Mouse (Mus musculus) limb, embryonic 13.5 days (tissue): Measurements from ENCODE around the gene Fam83c. TPM values are rescaled to one million over a fixed set of nuclear protein-coding genes. Genes with fewer than 3 reads are reported as not detected.

Experiments used
- ATAC-seq: fragments of 200-750 bp; cut with Nextera tagmentation; 2 replicates; pipeline ENCODE4 v1.8.0; 2017; ENCODE audit warnings: low read depth, moderate number of reproducible peaks, moderate TSS enrichment; ENCODE audit not compliant: low FRiP score
- H3K27ac ChIP-seq: fragments of 300-500 bp; sonication (generic); 2 replicates; pipeline ENCODE4 v1.5.1; 2015; ENCODE audit warnings: inconsistent platforms, mild to moderate bottlenecking, moderate library complexity
- H3K27me3 ChIP-seq: fragments of 300-500 bp; sonication (generic); 2 replicates; pipeline ENCODE4 v1.6.1; 2015; ENCODE audit warnings: mild to moderate bottlenecking, inconsistent platforms
- H3K36me3 ChIP-seq: fragments of 300-500 bp; sonication (generic); 2 replicates; pipeline ENCODE4 v1.6.1; 2015; ENCODE audit warnings: inconsistent platforms, mild to moderate bottlenecking, moderate library complexity
- H3K4me1 ChIP-seq: fragments of 300-500 bp; sonication (generic); 2 replicates; pipeline ENCODE4 v1.6.1; 2015; ENCODE audit warnings: inconsistent platforms
- H3K4me2 ChIP-seq: fragments of 300-500 bp; sonication (generic); replicated peaks from 2 replicates; pipeline ENCODE4 v1.6.1; 2015; ENCODE audit warnings: inconsistent platforms, mild to moderate bottlenecking, moderate library complexity
- H3K4me3 ChIP-seq: fragments of 300-500 bp; sonication (generic); 2 replicates; pipeline ENCODE4 v1.5.1; 2015; ENCODE audit warnings: moderate library complexity, mild to moderate bottlenecking, inconsistent platforms
- H3K9ac ChIP-seq: fragments of 300-500 bp; sonication (generic); 2 replicates; pipeline ENCODE4 v1.6.1; 2015; ENCODE audit warnings: mild to moderate bottlenecking, inconsistent platforms
- H3K9me3 ChIP-seq: fragments of 300-500 bp; sonication (generic); 2 replicates; pipeline ENCODE4 v1.6.1; 2016; ENCODE audit warnings: inconsistent platforms
- WGBS: fragments of 180-500 bp; shearing (Covaris S2); methylation state at CpG from one replicate; pipeline ENCODE4 v1.1.7; 2015; 5-methylcytosine and 5-hydroxymethylcytosine counted together
- polyA plus RNA-seq: library from polyadenylated mRNA; unstranded; fragments of >200 nt; fragmentation: Nextera tagmentation; extraction: Ambion mirVana; gene quantifications from 2 replicates; pipeline ENCODE4 v1.2.1, GENCODE M21; 2015

The Fam83c gene
- polyA plus RNA-seq, 1 experiment from 2014 or later = 0.47 TPM

GRCm38 (mm10) chr2:155784534-155784933, 50.1 kb downstream of the Fam83c start:
- WGBS = 80% methylated on average over 6 of the region's 6 CpGs
- no peaks in the 10 kb centered on the region for H3K36me3 ChIP-seq

DNA sequence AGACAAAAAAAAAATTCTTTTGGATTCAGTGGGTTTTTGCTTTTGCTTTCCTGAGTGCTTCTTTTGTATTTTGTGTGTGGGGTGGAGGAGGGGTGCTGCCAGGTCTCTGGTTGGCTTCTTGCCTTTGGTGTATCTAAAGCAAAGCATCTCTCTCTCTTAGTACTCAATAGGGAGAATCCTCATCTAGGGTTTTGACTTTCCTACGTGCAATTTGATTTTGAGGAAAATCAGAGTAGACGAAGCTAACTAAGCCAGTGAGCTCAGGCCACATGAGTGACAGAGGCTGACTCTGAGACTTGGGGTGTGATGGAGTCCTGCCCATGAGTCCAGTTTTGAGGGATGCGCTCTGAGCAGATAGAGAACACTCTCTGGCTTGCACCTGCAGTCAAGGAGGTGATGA, 55.1 kb downstream of the Fam83c start:
- no peak for ATAC-seq
- 82% methylated on average over 3 of the region's 3 CpGs for WGBS
- H3K4me3 ChIP-seq = no peak overlapping the region
- H3K9me3 ChIP-seq = no peaks in the 10 kb centered on the region
- no peaks in the 10 kb centered on the region for H3K36me3 ChIP-seq
- H3K4me1 ChIP-seq = peaks cover 8% of the 10 kb centered on the region
- H3K4me2 ChIP-seq = no peak overlapping the region
- H3K27ac ChIP-seq = no peak overlapping the region
- H3K27me3 ChIP-seq = peaks cover 43% of the 10 kb centered on the region
- H3K9ac ChIP-seq = no peak overlapping the region

More at GRCm38 (mm10) chr2:155784534-155784933, 50.1 kb downstream of the Fam83c start:
- Histone ChIP-seq H3K4me1 (no peaks in the 10 kb centered on the region), H3K27me3 (peaks cover 17% of the 10 kb centered on the region), H3K4me2 (no peak overlapping the region), H3K9me3 (no peaks in the 10 kb centered on the region), H3K4me3 (no peak overlapping the region), H3K27ac (no peak overlapping the region), H3K9ac (no peak overlapping the region)
- no peak for ATAC-seq

GRCm38 (mm10) chr2:155779066-155779465, 55.6 kb downstream of the Fam83c start:
- H3K36me3 ChIP-seq = no peaks in the 10 kb centered on the region
- H3K9me3 ChIP-seq = no peaks in the 10 kb centered on the region
- no peak overlapping the region for H3K4me3 ChIP-seq
- H3K27ac ChIP-seq = no peak overlapping the region
- peaks cover 48% of the 10 kb centered on the region for H3K27me3 ChIP-seq
- ATAC-seq = no peak
- H3K4me2 ChIP-seq = no peak overlapping the region
- no peak overlapping the region for H3K9ac ChIP-seq
- H3K4me1 ChIP-seq = peaks cover 8% of the 10 kb centered on the region
- 41% methylated on average over 7 of the region's 7 CpGs for WGBS

GRCm38 (mm10) chr2:155778004-155778403, 56.6 kb downstream of the Fam83c start:
- Histone ChIP-seq H3K9ac (no peak overlapping the region), H3K4me1 (peaks cover 8% of the 10 kb centered on the region), H3K27ac (no peak overlapping the region), H3K36me3 (no peaks in the 10 kb centered on the region), H3K9me3 (no peaks in the 10 kb centered on the region), H3K4me2 (no peak overlapping the region), H3K4me3 (no peak overlapping the region), H3K27me3 (peaks cover 58% of the 10 kb centered on the region)
- WGBS = 70% methylated on average over 6 of the region's 6 CpGs
- no peak for ATAC-seq

DNA sequence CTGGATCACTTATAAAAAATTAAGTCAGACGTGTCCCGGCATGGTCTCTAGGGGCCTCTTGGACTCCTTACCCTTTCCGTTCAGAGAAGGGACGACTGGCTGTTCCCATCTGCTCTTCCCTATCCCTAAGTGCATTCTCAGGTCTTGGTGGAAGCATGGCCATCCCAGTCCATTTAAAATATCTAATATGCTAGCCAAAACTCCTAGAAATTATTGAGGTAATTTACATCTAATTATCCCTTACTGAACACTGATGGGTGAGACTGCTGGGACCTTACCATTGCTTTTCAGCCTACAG, 57.0 kb downstream of the Fam83c start:
- H3K27ac ChIP-seq = no peak overlapping the region
- H3K4me1 ChIP-seq = peaks cover 8% of the 10 kb centered on the region
- peaks cover 62% of the 10 kb centered on the region for H3K27me3 ChIP-seq
- no peak overlapping the region for H3K4me2 ChIP-seq
- no peak overlapping the region for H3K4me3 ChIP-seq
- H3K36me3 ChIP-seq = no peaks in the 10 kb centered on the region
- ATAC-seq = no peak
- no peak overlapping the region for H3K9ac ChIP-seq
- WGBS = 67% methylated on average over 4 of the region's 4 CpGs
- no peaks in the 10 kb centered on the region for H3K9me3 ChIP-seq

Other genes starting within 250 kb of the Fam83c start
- gene Gss, start 242.0 kb downstream of the Fam83c start, polyA plus RNA-seq = 27.5 and 27.9 TPM in 2 replicates
- 2.7 and 3.7 TPM in 2 replicates for gene Myh7b, start 223.6 kb downstream of the Fam83c start, polyA plus RNA-seq
- 150 and 160 TPM in 2 replicates for gene Trpc4ap, start 142.5 kb downstream of the Fam83c start, polyA plus RNA-seq
- gene Edem2, start 105.4 kb downstream of the Fam83c start, polyA plus RNA-seq = 27.3 and 28.2 TPM in 2 replicates
- not detected in 2 replicates for gene Gm17581, start 99.0 kb downstream of the Fam83c start, polyA plus RNA-seq
- gene Procr, start 83.7 kb downstream of the Fam83c start, polyA plus RNA-seq = 5.7 and 5.8 TPM in 2 replicates
- gene Mmp24, start 59.5 kb downstream of the Fam83c start, polyA plus RNA-seq = 0.05 and 0.20 TPM in 2 replicates
- 16.2 and 18.1 TPM in 2 replicates for gene BC029722, start 15.4 kb downstream of the Fam83c start, polyA plus RNA-seq
- gene Eif6, start 7.9 kb downstream of the Fam83c start, polyA plus RNA-seq = 188 and 192 TPM in 2 replicates
- gene Uqcc1, start 95.5 kb upstream of the Fam83c start, polyA plus RNA-seq = 66.9 and 74.7 TPM in 2 replicates
- gene Gm15557, start 105.9 kb upstream of the Fam83c start, polyA plus RNA-seq = 0.60 and 1.2 TPM in 2 replicates
- gene Gdf5, start 110.5 kb upstream of the Fam83c start, polyA plus RNA-seq = 101 and 107 TPM in 2 replicates
- 32.1 and 32.2 TPM in 2 replicates for gene Cep250, start 121.6 kb upstream of the Fam83c start, polyA plus RNA-seq
- gene 6430550D23Rik, start 173.1 kb upstream of the Fam83c start, polyA plus RNA-seq = 1.5 and 1.9 TPM in 2 replicates
- 228 and 246 TPM in 2 replicates for gene Ergic3, start 173.2 kb upstream of the Fam83c start, polyA plus RNA-seq
- gene Fer1l4, start 218.1 kb upstream of the Fam83c start, polyA plus RNA-seq = not detected in 2 replicates
- 3.9 and 4.3 TPM in 2 replicates for gene Spag4, start 230.3 kb upstream of the Fam83c start, polyA plus RNA-seq